Mouse (Mus musculus) myocyte (in vitro differentiated cells): ENCODE measurements around the gene Lztr1. TPM values are rescaled to one million over a fixed set of nuclear protein-coding genes. Genes with fewer than 3 reads are reported as not detected.
A peak's percentile ranks its signal among the peaks of the same experiment; 100 is the strongest.

Experiments
- H3K27me3 ChIP-seq: one replicate; pipeline ENCODE4 v1.6.1; 2011; ENCODE audit not compliant: control insufficient read depth, insufficient read depth, insufficient read length
- H3K36me3 ChIP-seq: one replicate; pipeline ENCODE4 v1.6.1; 2011; ENCODE audit not compliant: control insufficient read depth, insufficient read depth
- H3K4me2 ChIP-seq: one replicate; pipeline ENCODE4 v1.6.1; 2011; ENCODE audit warnings: low read depth, control low read depth
- H3K4me3 ChIP-seq: one replicate; pipeline ENCODE4 v1.5.1; 2011; ENCODE audit warnings: mild to moderate bottlenecking, control low read depth, moderate library complexity
- H3K79me2 ChIP-seq: one replicate; pipeline ENCODE4 v1.6.1; 2011; ENCODE audit not compliant: control insufficient read depth, insufficient read depth
- H3ac ChIP-seq: one replicate; pipeline ENCODE4 v1.6.1; 2011; ENCODE audit not compliant: control insufficient read depth, insufficient read length
- CEBPB ChIP-seq: IDR thresholded peaks from 2 replicates; pipeline ENCODE4 v1.6.1; 2011; ENCODE audit warnings: mild to moderate bottlenecking, moderate library complexity; ENCODE audit not compliant: poor library complexity, insufficient read depth, severe bottlenecking
- E2F4 ChIP-seq: IDR thresholded peaks from one replicate; pipeline ENCODE4 v1.6.1; 2011; ENCODE audit warnings: mild to moderate bottlenecking, control low read depth, moderate library complexity; ENCODE audit not compliant: insufficient read depth
- MAX ChIP-seq: IDR thresholded peaks from one replicate; pipeline ENCODE4 v1.6.1; 2011; ENCODE audit warnings: low read depth, mild to moderate bottlenecking, control low read depth
- MYOD1 ChIP-seq, 3 experiments: IDR thresholded peaks; one replicate each; pipeline ENCODE4 v1.6.1; 2011; ENCODE audit warnings: control low read depth in 2 of 3, low read depth in 2 of 3, mild to moderate bottlenecking in 2 of 3, moderate library complexity in 1 of 3; ENCODE audit not compliant: insufficient read length in 2 of 3, control insufficient read depth in 1 of 3
- MYOG ChIP-seq, 3 experiments: IDR thresholded peaks; one replicate each; pipeline ENCODE4 v1.6.1; 2011; ENCODE audit warnings: control low read depth in 2 of 3, low read depth in 2 of 3, mild to moderate bottlenecking in 2 of 3; ENCODE audit not compliant: insufficient read length in 2 of 3, control insufficient read depth in 1 of 3, insufficient read depth in 1 of 3
- POLR2A ChIP-seq: IDR thresholded peaks from one replicate; pipeline ENCODE4 v1.6.1; 2011; ENCODE audit warnings: low read depth, mild to moderate bottlenecking, control low read depth, moderate library complexity; ENCODE audit not compliant: insufficient read length
- POLR2AphosphoS2 ChIP-seq: IDR thresholded peaks from one replicate; pipeline ENCODE4 v1.6.1; 2011; ENCODE audit warnings: low read depth, control low read depth; ENCODE audit not compliant: insufficient read length
- REST ChIP-seq: IDR thresholded peaks from one replicate; pipeline ENCODE4 v1.6.1; 2011; ENCODE audit warnings: mild to moderate bottlenecking, control low read depth, moderate library complexity; ENCODE audit not compliant: insufficient read depth, insufficient read length
- SRF ChIP-seq: IDR thresholded peaks from one replicate; pipeline ENCODE4 v1.6.1; 2011; ENCODE audit warnings: low read depth; ENCODE audit not compliant: control insufficient read depth, insufficient read length
- TCF12 ChIP-seq: IDR thresholded peaks from one replicate; pipeline ENCODE4 v1.6.1; 2011; ENCODE audit warnings: mild to moderate bottlenecking, control low read depth; ENCODE audit not compliant: poor library complexity, insufficient read depth, severe bottlenecking
- TCF3 ChIP-seq: IDR thresholded peaks from one replicate; pipeline ENCODE4 v1.6.1; 2011; ENCODE audit warnings: low read depth, control low read depth; ENCODE audit not compliant: insufficient read length
- USF1 ChIP-seq: IDR thresholded peaks from one replicate; pipeline ENCODE4 v1.6.1; 2011; ENCODE audit warnings: low read depth, mild to moderate bottlenecking, control low read depth, moderate library complexity
- polyA plus RNA-seq: library from polyadenylated mRNA; unstranded; fragments of >200 nt; fragmentation: generic; extraction: Trizol; gene quantifications from one replicate; pipeline ENCODE4 v1.2.1, GENCODE M21; 2012; ENCODE audit warnings: missing spikeins

Lztr1 gene
- polyA plus RNA-seq, 1 experiment = 84.7 TPM

GRCm38 (mm10) chr16:17481465-17481864, 27.0 kb upstream of the Lztr1 start:
- H3ac ChIP-seq = no peak overlapping the region
- peaks cover 18% of the 10 kb centered on the region for H3K36me3 ChIP-seq
- TF ChIP-seq MYOG (IDR thresholded peaks at IDR 0.05; ENCODE audit: control insufficient read depth in 1 of 3, insufficient read depth in 1 of 3, insufficient read length in 2 of 3, low read depth in 2 of 3) = no peak
- TF ChIP-seq MAX = no peak
- TF ChIP-seq USF1 = no peak
- TF ChIP-seq MYOD1 (IDR thresholded peaks at IDR 0.05; ENCODE audit: control insufficient read depth in 1 of 3, insufficient read length in 2 of 3, low read depth in 2 of 3) = no peak
- no peak for TF ChIP-seq TCF12
- no peak for TF ChIP-seq POLR2AphosphoS2
- TF ChIP-seq SRF = no peak
- no peak for TF ChIP-seq REST
- no peak for TF ChIP-seq POLR2A
- no peak for TF ChIP-seq TCF3
- no peak for TF ChIP-seq CEBPB
- TF ChIP-seq E2F4 = no peak
- H3K4me2 ChIP-seq = no peak overlapping the region
- H3K4me3 ChIP-seq = no peak overlapping the region
- H3K79me2 ChIP-seq = peaks cover 69% of the 10 kb centered on the region
- H3K27me3 ChIP-seq = no peaks in the 10 kb centered on the region

DNA sequence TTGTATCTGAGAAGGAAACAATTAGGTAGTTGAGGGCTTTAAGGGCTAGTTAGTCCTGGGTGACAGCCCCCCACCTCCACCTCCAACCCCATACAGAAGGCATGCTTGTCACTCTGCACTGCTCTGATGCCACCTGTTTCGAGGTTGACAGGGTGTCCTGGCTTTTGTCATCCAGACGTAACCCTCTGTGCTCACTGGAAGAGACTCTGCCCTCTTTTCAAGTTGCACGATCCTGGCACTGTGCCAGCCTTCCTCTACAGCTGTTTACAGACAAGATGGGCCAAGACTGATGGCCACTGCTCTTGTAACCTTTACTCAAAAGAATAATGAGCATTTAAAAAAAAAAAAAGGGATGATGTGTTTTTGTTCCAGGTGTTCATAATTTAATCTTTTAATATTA, 22.0 kb upstream of the Lztr1 start:
- Histone ChIP-seq H3K79me2 (peaks cover 19% of the 10 kb centered on the region), H3K36me3 (peaks cover 15% of the 10 kb centered on the region), H3ac (no peak overlapping the region), H3K4me2 (no peak overlapping the region), H3K4me3 (no peak overlapping the region), H3K27me3 (no peaks in the 10 kb centered on the region)
- TF ChIP-seq SRF = no peak
- TF ChIP-seq MYOG (IDR thresholded peaks at IDR 0.05; ENCODE audit: control insufficient read depth in 1 of 3, insufficient read depth in 1 of 3, insufficient read length in 2 of 3, low read depth in 2 of 3) = peak in 2 of 3 experiments; percentile 51 to 52
- TF ChIP-seq POLR2AphosphoS2 = no peak
- peak in 2 of 3 experiments; percentile 41 to 53 for TF ChIP-seq MYOD1 (IDR thresholded peaks at IDR 0.05; ENCODE audit: control insufficient read depth in 1 of 3, insufficient read length in 2 of 3, low read depth in 2 of 3)
- TF ChIP-seq MAX = no peak
- no peak for TF ChIP-seq TCF3
- TF ChIP-seq CEBPB = no peak
- no peak for TF ChIP-seq TCF12
- TF ChIP-seq E2F4 = no peak
- TF ChIP-seq POLR2A = no peak
- TF ChIP-seq REST = no peak
- TF ChIP-seq USF1 = no peak

GRCm38 (mm10) chr16:17488478-17489468, 19.7 kb upstream of the Lztr1 start:
- TF ChIP-seq USF1 (no peak), TCF12 (no peak), CEBPB (no peak), SRF (no peak), MYOG (IDR thresholded peaks at IDR 0.05; ENCODE audit: control insufficient read depth in 1 of 3, insufficient read depth in 1 of 3, insufficient read length in 2 of 3, low read depth in 2 of 3) (no peak), TCF3 (no peak), MAX (no peak), E2F4 (no peak), POLR2AphosphoS2 (no peak), POLR2A (no peak), MYOD1 (IDR thresholded peaks at IDR 0.05; ENCODE audit: control insufficient read depth in 1 of 3, insufficient read length in 2 of 3, low read depth in 2 of 3) (no peak), REST (no peak)
- no peak overlapping the region for H3K4me2 ChIP-seq
- H3ac ChIP-seq = no peak overlapping the region
- no peaks in the 10 kb centered on the region for H3K27me3 ChIP-seq
- H3K36me3 ChIP-seq = peaks cover 11% of the 10 kb centered on the region
- no peak overlapping the region for H3K4me3 ChIP-seq
- H3K79me2 ChIP-seq = peaks cover 4% of the 10 kb centered on the region

DNA sequence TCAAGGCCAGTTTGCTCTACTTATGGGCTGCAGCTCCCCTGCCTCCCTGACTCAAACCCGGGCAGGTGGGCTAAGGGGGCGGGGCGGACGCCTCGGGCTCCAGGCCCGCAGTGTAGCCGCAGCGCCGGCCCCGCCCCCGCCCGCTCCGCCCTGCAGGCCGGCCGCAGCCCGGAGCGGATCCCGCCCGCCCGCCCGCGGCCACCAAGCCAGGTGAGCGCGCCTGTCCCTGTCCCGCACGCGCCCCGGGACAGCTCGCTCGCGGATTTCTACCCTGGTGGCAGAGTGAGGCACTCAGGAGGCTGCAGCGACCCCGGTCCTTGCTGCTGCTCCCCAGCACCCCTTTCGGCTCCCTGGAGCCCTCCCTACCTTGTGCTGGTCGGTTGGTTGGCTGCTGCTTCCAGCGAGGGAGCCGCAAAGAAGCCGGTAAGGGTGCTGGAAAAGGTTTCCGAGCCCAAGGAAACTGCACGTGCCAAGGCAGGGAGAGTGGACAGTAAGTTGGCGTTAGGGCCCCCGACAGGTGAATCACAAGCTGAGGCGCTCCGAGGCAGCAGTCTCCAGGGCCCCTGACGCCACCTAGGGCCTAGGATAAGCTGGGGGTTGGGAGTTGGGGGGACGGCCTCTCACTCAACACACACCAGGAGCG, 18.9 kb upstream of the Lztr1 start, which contains the start of gene Aifm3:
Aifm3 (plus strand) TSS at position 143 of the 643 bp plus-strand sequence.
- H3K36me3 ChIP-seq = peaks cover 7% of the 10 kb centered on the region
- H3K4me2 ChIP-seq = no peak within 1 kb of the TSS
- peaks cover 3% of the 10 kb centered on the region for H3K79me2 ChIP-seq
- H3K4me3 ChIP-seq = no peak within 1 kb of the TSS
- TF ChIP-seq TCF12 (no peak), MYOD1 (IDR thresholded peaks at IDR 0.05; ENCODE audit: control insufficient read depth in 1 of 3, insufficient read length in 2 of 3, low read depth in 2 of 3) (peak in 1 of 3 experiments; percentile 30)
- H3ac ChIP-seq = no peak within 1 kb of the TSS
- no peaks in the 10 kb centered on the region for H3K27me3 ChIP-seq
